Mouse (Mus musculus) hindbrain, embryonic 16.5 days (tissue): ENCODE results near the gene Pdzrn4. TPM values are rescaled to one million over a fixed set of nuclear protein-coding genes. Genes with fewer than 3 reads are reported as not detected.

Source experiments
- ATAC-seq: fragments of 200-750 bp; cut with Nextera tagmentation; 2 replicates; pipeline ENCODE4 v1.8.0; 2017; ENCODE audit warnings: moderate TSS enrichment, moderate library complexity
- H3K27ac ChIP-seq: fragments of 300-500 bp; sonication (generic); 2 replicates; pipeline ENCODE4 v1.5.1; 2014; ENCODE audit warnings: low read depth, mild to moderate bottlenecking, control low read depth, low read length, moderate library complexity
- H3K27me3 ChIP-seq: fragments of 300-500 bp; sonication (generic); replicated peaks from 2 replicates; pipeline ENCODE4 v1.6.1; 2014; ENCODE audit warnings: low read length; ENCODE audit not compliant: control insufficient read depth, insufficient read depth
- H3K36me3 ChIP-seq: fragments of 300-500 bp; sonication (generic); 2 replicates; pipeline ENCODE4 v1.6.1; 2014; ENCODE audit warnings: mild to moderate bottlenecking, low read length, moderate library complexity, mixed read lengths; ENCODE audit not compliant: control insufficient read depth, insufficient read depth
- H3K4me1 ChIP-seq: fragments of 300-500 bp; sonication (generic); 2 replicates; pipeline ENCODE4 v1.6.1; 2014; ENCODE audit warnings: low read depth, low read length; ENCODE audit not compliant: control insufficient read depth, insufficient read depth
- H3K4me2 ChIP-seq: fragments of 300-500 bp; sonication (generic); 2 replicates; pipeline ENCODE4 v1.6.1; 2014; ENCODE audit warnings: mild to moderate bottlenecking, low read length, control low read depth, moderate library complexity
- H3K4me3 ChIP-seq: fragments of 300-500 bp; sonication (generic); 2 replicates; pipeline ENCODE4 v1.5.1; 2014; ENCODE audit warnings: mild to moderate bottlenecking, low read length, control low read depth, moderate library complexity
- H3K9ac ChIP-seq: fragments of 300-500 bp; sonication (generic); 2 replicates; pipeline ENCODE4 v1.6.1; 2014; ENCODE audit warnings: low read depth, mild to moderate bottlenecking, control low read depth, low read length, moderate library complexity
- H3K9me3 ChIP-seq: fragments of 300-500 bp; sonication (generic); 2 replicates; pipeline ENCODE4 v1.6.1; 2014; ENCODE audit warnings: mild to moderate bottlenecking, low read length, moderate library complexity; ENCODE audit not compliant: control insufficient read depth
- WGBS: fragments of 180-500 bp; shearing (Covaris S2); extraction: QIAGEN DNeasy Blood & Tissue Kit; methylation state at CpG from one replicate; pipeline ENCODE4 v1.1.7; 2014; 5-methylcytosine and 5-hydroxymethylcytosine counted together
- polyA plus RNA-seq: library from polyadenylated mRNA; unstranded; fragments of >200 nt; fragmentation: Nextera tagmentation; extraction: Ambion mirVana; gene quantifications from 2 replicates; pipeline ENCODE4 v1.2.1, GENCODE M21; 2015

Gene Pdzrn4
- polyA plus RNA-seq, 1 experiment from 2014 or later, result 26.6 TPM

GRCm38 (mm10) chr15:92622323-92622722 is 225.6 kb downstream of the Pdzrn4 start:
- no peaks in the 10 kb centered on the region; the same call in 1 of the 2 replicates for H3K4me1 ChIP-seq
- WGBS, result 65% methylated on average over 5 of the region's 5 CpGs
- H3K36me3 ChIP-seq, result no peaks in the 10 kb centered on the region
- no peaks in the 10 kb centered on the region for H3K27me3 ChIP-seq
- no peak overlapping the region for H3K9ac ChIP-seq
- no peak for ATAC-seq
- no peak overlapping the region; the same call in 1 of the 2 replicates for H3K27ac ChIP-seq
- no peaks in the 10 kb centered on the region for H3K9me3 ChIP-seq
- H3K4me3 ChIP-seq, result no peak overlapping the region
- H3K4me2 ChIP-seq, result no peak overlapping the region

GRCm38 (mm10) chr15:92629172-92629571 is 232.5 kb downstream of the Pdzrn4 start:
- Histone ChIP-seq H3K4me1 (peaks cover 2% of the 10 kb centered on the region; the same call in 1 of the 2 replicates), H3K27ac (no peak overlapping the region), H3K36me3 (no peaks in the 10 kb centered on the region), H3K4me2 (no peak overlapping the region), H3K4me3 (no peak overlapping the region), H3K9me3 (no peaks in the 10 kb centered on the region), H3K27me3 (no peaks in the 10 kb centered on the region), H3K9ac (no peak overlapping the region)
- WGBS, result 20% methylated on average over 2 of the region's 2 CpGs
- no peak for ATAC-seq

- H3K4me2 ChIP-seq, result 0 out of 2 replicates have a peak overlapping the region, but pooled peaks have one; percentile 1
- H3K27me3 ChIP-seq, result no peaks in the 10 kb centered on the region
- no peaks in the 10 kb centered on the region for H3K9me3 ChIP-seq
- WGBS, result 74% methylated on average over 14 of the region's 14 CpGs
- no peak overlapping the region for H3K4me3 ChIP-seq
- no peak overlapping the region for H3K9ac ChIP-seq
- H3K36me3 ChIP-seq, result no peaks in the 10 kb centered on the region
- peaks cover under 1% of the 10 kb centered on the region; the same call in 1 of the 2 replicates for H3K4me1 ChIP-seq
- ATAC-seq, result no peak
- H3K27ac ChIP-seq, result no peak overlapping the region
Measured at GRCm38 (mm10) chr15:92634044-92634610, 237.4 kb downstream of the Pdzrn4 start.

- WGBS, result 27% methylated on average over 18 of the region's 18 CpGs
- 0 out of 2 replicates have a peak overlapping the region, but pooled peaks have one; percentile 13 for H3K9ac ChIP-seq
- ATAC-seq, result peak; percentile 76
- H3K27me3 ChIP-seq, result no peaks in the 10 kb centered on the region
- no peaks in the 10 kb centered on the region for H3K9me3 ChIP-seq
- no peaks in the 10 kb centered on the region for H3K36me3 ChIP-seq
- peak overlapping the region; percentile 42 for H3K4me2 ChIP-seq
- H3K4me3 ChIP-seq, result no peak overlapping the region
- peaks cover 10% of the 10 kb centered on the region for H3K4me1 ChIP-seq
- H3K27ac ChIP-seq, result peak overlapping the region; percentile 40; the same call in 1 of the 2 replicates
Measured at GRCm38 (mm10) chr15:92640212-92641082, 243.8 kb downstream of the Pdzrn4 start.

GRCm38 (mm10) chr15:92671279-92672051 is 274.8 kb downstream of the Pdzrn4 start:
- Histone ChIP-seq H3K4me3 (no peak overlapping the region), H3K36me3 (no peaks in the 10 kb centered on the region), H3K9ac (no peak overlapping the region), H3K27ac (no peak overlapping the region), H3K4me1 (no peaks in the 10 kb centered on the region), H3K27me3 (no peaks in the 10 kb centered on the region), H3K4me2 (no peak overlapping the region), H3K9me3 (no peaks in the 10 kb centered on the region)
- ATAC-seq, result no peak
- 70% methylated on average over 11 of the region's 11 CpGs for WGBS

- 87% methylated on average over 5 of the region's 5 CpGs for WGBS
- no peaks in the 10 kb centered on the region for H3K4me1 ChIP-seq
- H3K9me3 ChIP-seq, result no peaks in the 10 kb centered on the region
- no peak for ATAC-seq
- no peaks in the 10 kb centered on the region for H3K36me3 ChIP-seq
- H3K9ac ChIP-seq, result no peak overlapping the region
- no peak overlapping the region for H3K4me2 ChIP-seq
- H3K4me3 ChIP-seq, result no peak overlapping the region
- H3K27ac ChIP-seq, result no peak overlapping the region
- no peaks in the 10 kb centered on the region for H3K27me3 ChIP-seq
Measured at GRCm38 (mm10) chr15:92676096-92676495, 279.4 kb downstream of the Pdzrn4 start.

GRCm38 (mm10) chr15:92678377-92678776 is 281.7 kb downstream of the Pdzrn4 start:
- no peaks in the 10 kb centered on the region for H3K4me1 ChIP-seq
- H3K4me2 ChIP-seq, result no peak overlapping the region
- H3K27me3 ChIP-seq, result no peaks in the 10 kb centered on the region
- H3K27ac ChIP-seq, result no peak overlapping the region
- no peaks in the 10 kb centered on the region for H3K9me3 ChIP-seq
- no peak for ATAC-seq
- no peaks in the 10 kb centered on the region for H3K36me3 ChIP-seq
- H3K9ac ChIP-seq, result no peak overlapping the region
- H3K4me3 ChIP-seq, result no peak overlapping the region
- WGBS, result 69% methylated on average over 6 of the region's 6 CpGs

- Histone ChIP-seq H3K4me2 (no peak overlapping the region), H3K27me3 (no peaks in the 10 kb centered on the region), H3K27ac (no peak overlapping the region), H3K4me3 (no peak overlapping the region), H3K4me1 (no peaks in the 10 kb centered on the region), H3K36me3 (no peaks in the 10 kb centered on the region), H3K9ac (no peak overlapping the region), H3K9me3 (no peaks in the 10 kb centered on the region)
- WGBS, result 76% methylated on average over 6 of the region's 6 CpGs
- no peak for ATAC-seq
Measured at GRCm38 (mm10) chr15:92679541-92679940, 282.9 kb downstream of the Pdzrn4 start.
